Mouse (Mus musculus) kidney, adult 2 months (tissue): Measurements from ENCODE around the gene Hipk2. TPM values are rescaled to one million over a fixed set of nuclear protein-coding genes. Genes with fewer than 3 reads are reported as not detected.

ENCODE experiments used
- DNase-seq: peaks from one replicate; pipeline ENCODE4 v3.0.0; 2021
- H3K27ac ChIP-seq: fragments of 200-500 bp; 2 replicates; pipeline ENCODE4 v1.5.1; 2012; ENCODE audit warnings: low read depth, low read length, control low read depth, inconsistent platforms; ENCODE audit not compliant: insufficient read depth
- H3K27me3 ChIP-seq: fragments of 200-500 bp; replicated peaks from 2 replicates; pipeline ENCODE4 v1.6.1; 2012; ENCODE audit warnings: mild to moderate bottlenecking, moderate library complexity, low read length, inconsistent platforms; ENCODE audit not compliant: control insufficient read depth, insufficient read depth
- H3K36me3 ChIP-seq: fragments of 200-500 bp; 2 replicates; pipeline ENCODE4 v1.6.1; 2012; ENCODE audit warnings: mild to moderate bottlenecking, moderate library complexity, low read length, inconsistent platforms; ENCODE audit not compliant: control insufficient read depth, insufficient read depth
- H3K4me1 ChIP-seq: fragments of 200-500 bp; 2 replicates; pipeline ENCODE4 v1.6.1; 2011; ENCODE audit warnings: low read length; ENCODE audit not compliant: control insufficient read depth, insufficient read depth
- H3K4me3 ChIP-seq: fragments of 200-500 bp; 2 replicates; pipeline ENCODE4 v1.5.1; 2011; ENCODE audit warnings: mild to moderate bottlenecking, low read depth, low read length, control low read depth; ENCODE audit not compliant: insufficient read depth
- CTCF ChIP-seq: fragments of 200-500 bp; conservative IDR thresholded peaks from 2 replicates; pipeline ENCODE4 v1.5.1; 2011; ENCODE audit warnings: low read depth, mild to moderate bottlenecking, control low read depth, low read length, moderate library complexity, mixed read lengths; ENCODE audit not compliant: insufficient read depth, insufficient read length
- POLR2A ChIP-seq: fragments of 200-500 bp; IDR thresholded peaks from one replicate; pipeline ENCODE4 v1.6.1; 2011; ENCODE audit warnings: low read depth, low read length, control low read depth
- WGBS: fragments of 180-500 bp; shearing (Covaris S2); methylation state at CpG from one replicate; pipeline ENCODE4 v1.1.7; 2018; 5-methylcytosine and 5-hydroxymethylcytosine counted together
- polyA plus RNA-seq: library from polyadenylated mRNA; depleted of rRNA; stranded (reverse); fragments of >200 nt; gene quantifications from 2 replicates; pipeline ENCODE4 v1.2.3, GENCODE M21; 2012

Gene Hipk2
- polyA plus RNA-seq, 1 experiment, result 46.4 TPM

- Histone ChIP-seq H3K4me3 (no peak overlapping the region), H3K27me3 (no peaks in the 10 kb centered on the region), H3K4me1 (peaks cover 34% of the 10 kb centered on the region), H3K27ac (0 out of 2 replicates have a peak overlapping the region, but pooled peaks have one; percentile 56), H3K36me3 (no peaks in the 10 kb centered on the region)
- peak; percentile 93 for DNase-seq
- TF ChIP-seq POLR2A (no peak), CTCF (no peak)
- 28% methylated on average over 2 of the region's 2 CpGs for WGBS
These were observed 122.2 kb downstream of the Hipk2 start for GRCm38 (mm10) chr6:38753729-38754128.

GRCm38 (mm10) chr6:38753025-38753424 is 122.9 kb downstream of the Hipk2 start:
- Histone ChIP-seq H3K36me3 (no peaks in the 10 kb centered on the region), H3K4me3 (no peak overlapping the region), H3K27ac (no peak overlapping the region), H3K4me1 (peaks cover 33% of the 10 kb centered on the region), H3K27me3 (no peaks in the 10 kb centered on the region)
- TF ChIP-seq CTCF, result no peak
- no peak for TF ChIP-seq POLR2A
- DNase-seq, result no peak
- WGBS, result 39% methylated on average over 2 of the region's 2 CpGs

- H3K27ac ChIP-seq, result no peak overlapping the region
These were observed 123.5 kb downstream of the Hipk2 start for GRCm38 (mm10) chr6:38752495-38752894.

DNA sequence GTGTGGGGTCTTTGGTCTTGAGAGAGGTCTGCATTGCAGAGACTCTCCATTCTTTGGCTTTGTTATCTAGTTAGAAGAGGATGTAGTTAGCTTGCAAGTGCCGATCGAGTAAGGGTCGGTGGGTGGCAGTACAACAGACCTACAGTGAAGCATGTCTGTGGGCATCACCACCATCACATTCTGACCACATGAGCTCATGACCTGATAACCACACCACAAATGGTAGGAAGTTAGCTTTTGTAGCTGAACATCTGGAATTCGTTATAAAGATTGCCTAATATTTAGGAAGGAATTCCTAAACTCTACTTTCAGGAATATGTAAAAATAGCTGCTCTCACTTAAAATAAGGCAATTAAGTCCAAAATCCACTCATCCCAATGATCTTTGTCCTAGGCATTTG is 127.9 kb downstream of the Hipk2 start:
- H3K27ac ChIP-seq, result no peak overlapping the region
- H3K4me3 ChIP-seq, result no peak overlapping the region
- 86% methylated on average over 4 of the region's 4 CpGs for WGBS
- TF ChIP-seq POLR2A (no peak), CTCF (no peak)
- no peak for DNase-seq
- H3K4me1 ChIP-seq, result peaks cover 9% of the 10 kb centered on the region; the same call in 1 of the 2 replicates
- peaks cover 2% of the 10 kb centered on the region for H3K36me3 ChIP-seq
- no peaks in the 10 kb centered on the region for H3K27me3 ChIP-seq

More at GRCm38 (mm10) chr6:38752495-38752894, 123.5 kb downstream of the Hipk2 start:
- DNase-seq, result no peak
- Histone ChIP-seq H3K4me1 (peaks cover 29% of the 10 kb centered on the region), H3K36me3 (no peaks in the 10 kb centered on the region), H3K4me3 (no peak overlapping the region), H3K27me3 (no peaks in the 10 kb centered on the region)
- no peak for TF ChIP-seq POLR2A
- TF ChIP-seq CTCF, result peak; percentile 27
- 77% methylated on average over 6 of the region's 6 CpGs for WGBS

GRCm38 (mm10) chr6:38743351-38743750 is 132.6 kb downstream of the Hipk2 start:
- WGBS, result 93% methylated on average over 7 of the region's 7 CpGs
- H3K4me3 ChIP-seq, result no peak overlapping the region
- H3K27ac ChIP-seq, result no peak overlapping the region
- no peaks in the 10 kb centered on the region for H3K4me1 ChIP-seq
- H3K27me3 ChIP-seq, result no peaks in the 10 kb centered on the region
- no peak for TF ChIP-seq CTCF
- TF ChIP-seq POLR2A, result no peak
- no peak for DNase-seq
- H3K36me3 ChIP-seq, result peaks cover 2% of the 10 kb centered on the region

DNA sequence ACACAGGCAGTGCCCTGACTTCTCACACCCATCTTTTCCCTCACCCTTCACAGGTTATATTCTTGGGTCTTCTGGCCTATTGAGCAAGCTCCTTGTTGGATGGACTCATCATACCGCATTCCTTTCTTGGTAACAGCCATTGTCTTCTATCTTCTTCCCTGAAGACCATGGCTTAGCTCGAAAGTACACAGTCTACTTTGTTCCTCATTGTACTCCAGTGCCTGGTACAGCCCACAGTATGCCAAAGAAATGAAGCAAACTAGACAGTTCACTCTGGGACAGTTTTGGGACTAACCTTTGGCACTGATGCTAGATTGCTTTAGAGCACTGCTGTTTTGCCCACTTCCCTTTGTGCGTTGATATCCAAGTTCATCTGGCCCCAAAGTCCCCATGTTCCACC is 133.5 kb downstream of the Hipk2 start:
- Histone ChIP-seq H3K4me3 (no peak overlapping the region), H3K36me3 (peaks cover 2% of the 10 kb centered on the region), H3K4me1 (no peaks in the 10 kb centered on the region), H3K27ac (no peak overlapping the region), H3K27me3 (no peaks in the 10 kb centered on the region)
- TF ChIP-seq POLR2A (no peak), CTCF (no peak)
- no peak for DNase-seq
- 95% methylated on average over 3 of the region's 3 CpGs for WGBS

GRCm38 (mm10) chr6:38741024-38741423 is 134.9 kb downstream of the Hipk2 start:
- TF ChIP-seq CTCF (peak; percentile 19; the same call in 1 of the 2 replicates), POLR2A (no peak)
- 92% methylated on average over 3 of the region's 3 CpGs for WGBS
- Histone ChIP-seq H3K27ac (no peak overlapping the region), H3K4me3 (no peak overlapping the region), H3K27me3 (no peaks in the 10 kb centered on the region), H3K4me1 (no peaks in the 10 kb centered on the region), H3K36me3 (peaks cover 2% of the 10 kb centered on the region)
- no peak for DNase-seq
